Mouse (Mus musculus): ENCODE measurements at regions not wholly inside any gene's neighbourhood (a gene's known extent, or its start where the extent isn't known, plus 50 kb on each side); places are given as distances from the start of the nearest gene placed in this dataset.

DNA sequence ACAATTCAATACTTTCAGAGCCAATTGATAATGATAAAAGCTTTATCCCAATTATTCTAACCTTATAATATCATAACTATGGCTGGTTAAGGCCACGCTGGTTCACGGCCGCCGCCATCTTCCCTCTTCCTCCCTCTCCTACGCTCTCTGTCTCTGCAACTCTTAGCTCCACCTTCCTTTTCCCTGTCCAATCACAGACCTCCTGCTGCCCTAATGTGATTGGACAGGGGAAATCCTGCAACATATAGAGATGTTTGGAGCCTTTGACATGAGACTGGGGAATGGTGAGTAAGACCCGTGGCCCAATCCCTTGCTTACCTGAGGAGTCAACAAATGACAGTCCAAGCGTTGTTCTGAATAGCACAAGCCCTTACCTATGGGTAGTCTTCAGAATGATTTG is 79.8 kb upstream of the Pced1b start:
- Histone ChIP-seq H3K9ac (replicated peaks; ENCODE audit: low read depth, low read length) (no peak overlapping the region), H3K36me3 (replicated peaks; ENCODE audit: control insufficient read depth, insufficient read depth, low read length) (no peaks in the 10 kb centered on the region), H3K4me2 (ENCODE audit: low read depth, low read length) (no peak overlapping the region), H3K27me3 (ENCODE audit: control insufficient read depth, insufficient read depth, low read length) (no peaks in the 10 kb centered on the region), H3K9me3 (replicated peaks; ENCODE audit: control insufficient read depth, low read length) (no peaks in the 10 kb centered on the region), H3K4me3 (ENCODE audit: low read depth, low read length) (no peak overlapping the region), H3K27ac (ENCODE audit: low read depth) (no peak overlapping the region), H3K4me1 (ENCODE audit: control insufficient read depth, insufficient read depth) (0 out of 2 replicates have a peak, but pooled peaks cover 5% of the 10 kb centered on the region)
- DNase-seq (ENCODE audit: low spot score) (no peak), ATAC-seq (ENCODE audit: insufficient read depth, low read depth) (no peak)
- WGBS, result 96% methylated on average over 7 of the region's 7 CpGs
- no peak for TF ChIP-seq CTCF (IDR thresholded peaks at IDR 0.05; ENCODE audit: low read depth)
- no peak for TF ChIP-seq EP300 (IDR thresholded peaks at IDR 0.05; ENCODE audit: low read depth)

DNA sequence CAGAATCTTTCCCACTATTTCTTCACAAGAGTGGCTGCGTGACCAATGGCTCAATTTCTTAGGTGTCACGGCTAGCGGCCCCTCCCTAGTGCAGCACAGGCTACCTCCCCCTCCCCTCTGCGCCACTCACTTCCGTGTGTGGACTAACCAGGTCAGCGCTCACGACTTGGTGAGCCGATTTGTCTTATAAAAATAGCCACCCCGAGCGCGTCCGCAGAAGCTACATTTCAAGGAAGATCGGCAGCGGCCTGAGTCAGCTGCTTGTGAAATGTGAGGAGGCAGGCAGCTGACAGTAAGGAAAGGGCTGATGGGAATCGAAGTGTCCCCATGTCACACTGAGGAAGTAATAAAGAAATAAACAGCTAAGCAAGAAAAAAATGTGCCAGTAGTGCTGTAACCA is 82.3 kb upstream of the Pced1b start:
- no peak overlapping the region for H3K4me2 ChIP-seq (ENCODE audit: low read depth, low read length)
- no peak overlapping the region for H3K4me3 ChIP-seq (ENCODE audit: low read depth, low read length)
- WGBS, result 69% methylated on average over 15 of the region's 15 CpGs
- ATAC-seq (ENCODE audit: insufficient read depth, low read depth) (no peak), DNase-seq (ENCODE audit: low spot score) (no peak)
- H3K27ac ChIP-seq (ENCODE audit: low read depth), result no peak overlapping the region
- H3K9ac ChIP-seq (replicated peaks; ENCODE audit: low read depth, low read length), result no peak overlapping the region
- no peaks in the 10 kb centered on the region for H3K36me3 ChIP-seq (replicated peaks; ENCODE audit: control insufficient read depth, insufficient read depth, low read length)
- H3K27me3 ChIP-seq (ENCODE audit: control insufficient read depth, insufficient read depth, low read length), result no peaks in the 10 kb centered on the region
- no peak for TF ChIP-seq CTCF (IDR thresholded peaks at IDR 0.05; ENCODE audit: low read depth)
- TF ChIP-seq EP300 (IDR thresholded peaks at IDR 0.05; ENCODE audit: low read depth), result no peak
- H3K9me3 ChIP-seq (replicated peaks; ENCODE audit: control insufficient read depth, low read length), result no peaks in the 10 kb centered on the region
- H3K4me1 ChIP-seq (ENCODE audit: control insufficient read depth, insufficient read depth), result no peaks in the 10 kb centered on the region

DNA sequence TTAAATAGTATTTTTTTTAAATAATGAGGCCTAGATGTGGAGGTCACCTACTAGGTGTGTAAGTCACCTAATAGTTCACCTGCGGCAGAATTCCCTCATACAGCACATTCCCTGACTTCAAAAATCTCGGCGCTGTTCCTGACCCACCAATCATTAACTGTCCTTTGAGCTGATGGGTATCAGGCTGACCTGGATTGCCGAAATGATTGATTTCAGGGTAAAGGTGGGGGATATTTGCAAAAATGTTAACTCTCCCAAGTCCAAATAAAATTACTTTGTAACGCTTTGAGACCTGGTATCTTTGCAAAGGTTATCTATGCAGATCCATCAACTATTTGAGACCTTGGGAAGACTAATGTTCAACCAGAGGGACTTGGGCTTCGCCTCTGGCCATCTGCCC is 82.9 kb upstream of the Pced1b start:
- Histone ChIP-seq H3K4me3 (ENCODE audit: low read depth, low read length) (no peak overlapping the region), H3K4me2 (ENCODE audit: low read depth, low read length) (no peak overlapping the region), H3K4me1 (ENCODE audit: control insufficient read depth, insufficient read depth) (no peaks in the 10 kb centered on the region), H3K27me3 (ENCODE audit: control insufficient read depth, insufficient read depth, low read length) (no peaks in the 10 kb centered on the region), H3K9me3 (replicated peaks; ENCODE audit: control insufficient read depth, low read length) (no peaks in the 10 kb centered on the region), H3K36me3 (replicated peaks; ENCODE audit: control insufficient read depth, insufficient read depth, low read length) (no peaks in the 10 kb centered on the region), H3K9ac (replicated peaks; ENCODE audit: low read depth, low read length) (no peak overlapping the region), H3K27ac (ENCODE audit: low read depth) (no peak overlapping the region)
- DNase-seq (ENCODE audit: low spot score), result no peak
- TF ChIP-seq EP300 (IDR thresholded peaks at IDR 0.05; ENCODE audit: low read depth) (no peak), CTCF (IDR thresholded peaks at IDR 0.05; ENCODE audit: low read depth) (no peak)
- WGBS, result 90% methylated on average over 6 of the region's 6 CpGs
- ATAC-seq (ENCODE audit: insufficient read depth, low read depth), result no peak

DNA sequence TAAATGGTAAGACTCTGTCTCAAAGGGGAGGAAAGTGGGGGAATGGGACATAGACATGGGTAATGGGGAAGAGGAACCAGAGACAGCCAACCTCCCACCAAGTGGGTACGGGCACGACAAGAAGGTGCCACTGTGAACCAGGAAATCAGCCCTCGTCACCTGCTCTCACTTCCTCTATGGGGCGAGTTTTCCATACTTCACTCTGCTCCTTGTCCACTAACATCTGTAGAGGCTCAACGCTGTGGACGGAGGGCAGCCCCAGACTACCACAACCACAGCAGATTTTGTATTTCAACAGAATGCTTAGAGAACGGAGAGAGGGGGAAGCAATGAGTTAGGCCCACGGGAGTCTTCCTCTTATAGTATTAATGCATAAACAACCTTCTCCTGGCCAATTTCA is 83.8 kb upstream of the Pced1b start:
- DNase-seq (ENCODE audit: low spot score), result no peak
- no peak overlapping the region for H3K9ac ChIP-seq (replicated peaks; ENCODE audit: low read depth, low read length)
- no peak overlapping the region for H3K4me3 ChIP-seq (ENCODE audit: low read depth, low read length)
- H3K9me3 ChIP-seq (replicated peaks; ENCODE audit: control insufficient read depth, low read length), result no peaks in the 10 kb centered on the region
- H3K27ac ChIP-seq (ENCODE audit: low read depth), result no peak overlapping the region
- H3K36me3 ChIP-seq (replicated peaks; ENCODE audit: control insufficient read depth, insufficient read depth, low read length), result no peaks in the 10 kb centered on the region
- WGBS, result 86% methylated on average over 8 of the region's 8 CpGs
- no peak overlapping the region for H3K4me2 ChIP-seq (ENCODE audit: low read depth, low read length)
- H3K4me1 ChIP-seq (ENCODE audit: control insufficient read depth, insufficient read depth), result no peaks in the 10 kb centered on the region
- TF ChIP-seq EP300 (IDR thresholded peaks at IDR 0.05; ENCODE audit: low read depth) (no peak), CTCF (IDR thresholded peaks at IDR 0.05; ENCODE audit: low read depth) (no peak)
- no peaks in the 10 kb centered on the region for H3K27me3 ChIP-seq (ENCODE audit: control insufficient read depth, insufficient read depth, low read length)
- no peak for ATAC-seq (ENCODE audit: insufficient read depth, low read depth)

DNA sequence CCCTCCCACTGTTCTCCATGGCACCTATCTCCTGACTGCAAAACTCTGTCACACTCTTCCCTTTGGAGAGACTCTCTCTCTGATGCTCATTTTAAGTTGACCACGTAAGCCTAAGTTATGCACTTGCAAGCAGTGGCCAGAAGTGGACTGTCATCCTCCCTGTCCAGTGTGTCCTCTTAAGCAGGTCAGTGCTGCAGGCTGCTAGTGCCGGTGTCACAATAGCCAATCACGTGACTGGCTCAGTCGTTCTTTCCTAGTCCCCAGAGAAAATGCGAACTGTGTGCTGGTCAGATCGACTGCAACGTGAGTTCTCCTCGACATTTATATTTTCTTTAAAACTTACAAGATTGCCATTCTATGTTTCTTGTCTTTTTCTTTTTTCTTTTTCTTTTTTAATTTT is 84.6 kb upstream of the Pced1b start:
- H3K4me1 ChIP-seq (ENCODE audit: control insufficient read depth, insufficient read depth), result no peaks in the 10 kb centered on the region
- no peak overlapping the region for H3K27ac ChIP-seq (ENCODE audit: low read depth)
- no peak overlapping the region for H3K9ac ChIP-seq (replicated peaks; ENCODE audit: low read depth, low read length)
- no peaks in the 10 kb centered on the region for H3K27me3 ChIP-seq (ENCODE audit: control insufficient read depth, insufficient read depth, low read length)
- ATAC-seq (ENCODE audit: insufficient read depth, low read depth) (no peak), DNase-seq (ENCODE audit: low spot score) (no peak)
- H3K4me2 ChIP-seq (ENCODE audit: low read depth, low read length), result no peak overlapping the region
- TF ChIP-seq EP300 (IDR thresholded peaks at IDR 0.05; ENCODE audit: low read depth) (no peak), CTCF (IDR thresholded peaks at IDR 0.05; ENCODE audit: low read depth) (no peak)
- H3K4me3 ChIP-seq (ENCODE audit: low read depth, low read length), result no peak overlapping the region
- WGBS, result 82% methylated on average over 8 of the region's 8 CpGs
- no peaks in the 10 kb centered on the region for H3K9me3 ChIP-seq (replicated peaks; ENCODE audit: control insufficient read depth, low read length)
- H3K36me3 ChIP-seq (replicated peaks; ENCODE audit: control insufficient read depth, insufficient read depth, low read length), result no peaks in the 10 kb centered on the region

DNA sequence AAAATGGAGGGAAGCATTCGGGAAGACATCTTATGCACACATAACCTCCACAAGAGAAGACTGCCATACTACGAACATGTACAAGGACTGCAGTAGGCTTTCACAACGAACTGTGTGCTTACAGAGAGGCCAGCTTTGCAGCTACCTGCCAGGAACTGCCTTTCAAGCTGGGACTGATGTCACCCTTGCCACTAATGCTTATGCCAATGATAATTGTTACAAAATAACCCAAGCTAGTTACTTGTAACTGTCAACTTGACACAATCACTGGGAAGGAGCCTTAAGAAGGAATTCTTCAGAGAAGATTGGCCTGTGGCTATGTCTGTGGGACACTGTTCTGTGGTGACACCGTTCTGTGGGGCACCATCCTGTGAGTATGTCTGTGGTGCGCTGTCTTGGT is 85.4 kb upstream of the Pced1b start:
- DNase-seq (ENCODE audit: low spot score), result no peak
- H3K36me3 ChIP-seq (replicated peaks; ENCODE audit: control insufficient read depth, insufficient read depth, low read length), result no peaks in the 10 kb centered on the region
- H3K4me2 ChIP-seq (ENCODE audit: low read depth, low read length), result no peak overlapping the region
- H3K4me3 ChIP-seq (ENCODE audit: low read depth, low read length), result no peak overlapping the region
- no peak overlapping the region for H3K9ac ChIP-seq (replicated peaks; ENCODE audit: low read depth, low read length)
- no peaks in the 10 kb centered on the region for H3K4me1 ChIP-seq (ENCODE audit: control insufficient read depth, insufficient read depth)
- 83% methylated on average over 5 of the region's 5 CpGs for WGBS
- no peaks in the 10 kb centered on the region for H3K9me3 ChIP-seq (replicated peaks; ENCODE audit: control insufficient read depth, low read length)
- no peak for ATAC-seq (ENCODE audit: insufficient read depth, low read depth)
- H3K27me3 ChIP-seq (ENCODE audit: control insufficient read depth, insufficient read depth, low read length), result no peaks in the 10 kb centered on the region
- no peak for TF ChIP-seq EP300 (IDR thresholded peaks at IDR 0.05; ENCODE audit: low read depth)
- TF ChIP-seq CTCF (IDR thresholded peaks at IDR 0.05; ENCODE audit: low read depth), result no peak
- no peak overlapping the region for H3K27ac ChIP-seq (ENCODE audit: low read depth)
